Comparison of ENCODE assay signal across 17 mouse cellular contexts in the genomic region with DNA sequence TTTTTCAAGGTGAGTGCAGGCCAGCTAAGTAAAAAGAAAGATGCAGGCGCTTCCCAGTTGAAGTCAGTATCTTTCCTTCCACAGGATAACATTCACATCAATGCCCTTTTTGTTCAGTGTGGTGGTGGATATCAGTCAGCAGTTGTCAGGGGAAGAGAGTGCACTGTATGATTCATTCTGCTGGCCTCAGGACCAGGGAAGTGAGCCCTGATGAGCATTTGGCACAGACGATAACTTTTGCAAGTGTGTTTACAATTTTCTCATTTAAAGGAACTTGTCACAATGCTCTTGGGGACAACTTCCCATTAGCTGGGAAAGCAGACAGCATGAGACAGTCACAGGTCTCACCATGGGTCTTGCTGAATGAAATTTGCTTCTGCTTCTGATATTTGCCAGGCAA.
A peak's percentile ranks its signal among the peaks of the same experiment; 100 is the strongest.
DNase-seq lines count a peak whose midpoint lies in the region; ATAC-seq lines count a peak whose summit lies in the region.
"Had no signal": no experiment of that assay in that cellular context is flagged by ENCODE, and none has a peak within 500 bp of the region (broad histone marks: within the 10 kb centered on the region; RNA-seq: fewer than 3 reads in every experiment).

No protein-coding gene starts in this region.

- H3K27ac ChIP-seq in heart, embryonic 12.5 days (ENCODE audit: poor library complexity, severe bottlenecking), result no peak overlapping the region; the same call in 1 of the 2 replicates
- H3K27ac ChIP-seq: heart, adult 2 months; lung, embryonic 15.5 days; midbrain, embryonic 10.5 days had no signal

- peak; percentile 24 to 54 for DNase-seq in heart, adult 18-20 months
- peak; percentile 7 for DNase-seq in lung, postnatal 36 days
- DNase-seq in lung, postnatal 14 days, result no peak
- DNase-seq in adipocyte (ENCODE audit: low spot score), result peak; percentile 13
- peak; percentile 65 for DNase-seq in skeletal muscle tissue, adult 2 months (ENCODE audit: low read depth, low spot score)
- no peak for DNase-seq in thymus, postnatal 4 days
- DNase-seq: cerebellum, postnatal 14 days; kidney, adult 18-20 months; kidney, postnatal 14 days; right cerebral cortex, adult 18-20 months had no signal

- H3K9me3 ChIP-seq in heart, embryonic 12.5 days (replicated peaks), result no peaks in the 10 kb centered on the region
- H3K9me3 ChIP-seq: lung, embryonic 15.5 days; midbrain, embryonic 10.5 days had no signal

- no peak for ATAC-seq in heart, embryonic 12.5 days (ENCODE audit: insufficient number of reproducible peaks, low FRiP score)
- ATAC-seq: forebrain, embryonic 16.5 days; hindbrain, embryonic 16.5 days had no signal

- no peak overlapping the region for H3K4me3 ChIP-seq in heart, embryonic 12.5 days
- H3K4me3 ChIP-seq: heart, adult 2 months; lung, embryonic 15.5 days; midbrain, embryonic 10.5 days had no signal

- H3K27me3 ChIP-seq in heart, embryonic 12.5 days (replicated peaks), result no peaks in the 10 kb centered on the region
- H3K27me3 ChIP-seq: CH12.LX; lung, embryonic 15.5 days had no signal

- H3K36me3 ChIP-seq in heart, embryonic 12.5 days, result no peaks in the 10 kb centered on the region
- H3K36me3 ChIP-seq: lung, embryonic 15.5 days; midbrain, embryonic 10.5 days had no signal

- no peak overlapping the region for H3K4me2 ChIP-seq in heart, embryonic 12.5 days
- H3K4me2 ChIP-seq: lung, embryonic 15.5 days had no signal

- peaks cover 12% of the 10 kb centered on the region for H3K4me1 ChIP-seq in heart, embryonic 12.5 days (replicated peaks)
- H3K4me1 ChIP-seq: lung, embryonic 15.5 days; midbrain, embryonic 10.5 days had no signal

- H3K9ac ChIP-seq in heart, embryonic 12.5 days, result no peak overlapping the region
- H3K9ac ChIP-seq: lung, embryonic 15.5 days had no signal

- WGBS in heart, embryonic 12.5 days, result 26% methylated on average over 2 of the region's 2 CpGs

Comparison
In these comparisons a context has a peak if more than half of its experiments do, and no peak if none do; other contexts are left out.
1. DNase-seq: peak in heart, adult 18-20 months (2 of 2), lung, postnatal 36 days (single experiment), adipocyte (single experiment) and skeletal muscle tissue, adult 2 months (single experiment); none in lung, postnatal 14 days (single experiment) and thymus, postnatal 4 days (single experiment).